Mouse (Mus musculus) hindbrain, embryonic 16.5 days (tissue): Measurements from ENCODE around the gene Gm49776. TPM values are rescaled to one million over a fixed set of nuclear protein-coding genes. Genes with fewer than 3 reads are reported as not detected.

Experiments used
- ATAC-seq: fragments of 200-750 bp; cut with Nextera tagmentation; 2 replicates; pipeline ENCODE4 v1.8.0; 2017; ENCODE audit warnings: moderate TSS enrichment, moderate library complexity
- H3K27ac ChIP-seq: fragments of 300-500 bp; sonication (generic); 2 replicates; pipeline ENCODE4 v1.5.1; 2014; ENCODE audit warnings: low read depth, mild to moderate bottlenecking, control low read depth, low read length, moderate library complexity
- H3K27me3 ChIP-seq: fragments of 300-500 bp; sonication (generic); replicated peaks from 2 replicates; pipeline ENCODE4 v1.6.1; 2014; ENCODE audit warnings: low read length; ENCODE audit not compliant: control insufficient read depth, insufficient read depth
- H3K36me3 ChIP-seq: fragments of 300-500 bp; sonication (generic); 2 replicates; pipeline ENCODE4 v1.6.1; 2014; ENCODE audit warnings: mild to moderate bottlenecking, low read length, moderate library complexity, mixed read lengths; ENCODE audit not compliant: control insufficient read depth, insufficient read depth
- H3K4me1 ChIP-seq: fragments of 300-500 bp; sonication (generic); 2 replicates; pipeline ENCODE4 v1.6.1; 2014; ENCODE audit warnings: low read depth, low read length; ENCODE audit not compliant: control insufficient read depth, insufficient read depth
- H3K4me2 ChIP-seq: fragments of 300-500 bp; sonication (generic); 2 replicates; pipeline ENCODE4 v1.6.1; 2014; ENCODE audit warnings: mild to moderate bottlenecking, low read length, control low read depth, moderate library complexity
- H3K4me3 ChIP-seq: fragments of 300-500 bp; sonication (generic); 2 replicates; pipeline ENCODE4 v1.5.1; 2014; ENCODE audit warnings: mild to moderate bottlenecking, low read length, control low read depth, moderate library complexity
- H3K9ac ChIP-seq: fragments of 300-500 bp; sonication (generic); 2 replicates; pipeline ENCODE4 v1.6.1; 2014; ENCODE audit warnings: low read depth, mild to moderate bottlenecking, control low read depth, low read length, moderate library complexity
- H3K9me3 ChIP-seq: fragments of 300-500 bp; sonication (generic); 2 replicates; pipeline ENCODE4 v1.6.1; 2014; ENCODE audit warnings: mild to moderate bottlenecking, low read length, moderate library complexity; ENCODE audit not compliant: control insufficient read depth
- WGBS: fragments of 180-500 bp; shearing (Covaris S2); extraction: QIAGEN DNeasy Blood & Tissue Kit; methylation state at CpG from one replicate; pipeline ENCODE4 v1.1.7; 2014; 5-methylcytosine and 5-hydroxymethylcytosine counted together
- polyA plus RNA-seq: library from polyadenylated mRNA; unstranded; fragments of >200 nt; fragmentation: Nextera tagmentation; extraction: Ambion mirVana; gene quantifications from 2 replicates; pipeline ENCODE4 v1.2.1, GENCODE M21; 2015

The Gm49776 gene
- polyA plus RNA-seq, 1 experiment from 2014 or later, result not detected

DNA sequence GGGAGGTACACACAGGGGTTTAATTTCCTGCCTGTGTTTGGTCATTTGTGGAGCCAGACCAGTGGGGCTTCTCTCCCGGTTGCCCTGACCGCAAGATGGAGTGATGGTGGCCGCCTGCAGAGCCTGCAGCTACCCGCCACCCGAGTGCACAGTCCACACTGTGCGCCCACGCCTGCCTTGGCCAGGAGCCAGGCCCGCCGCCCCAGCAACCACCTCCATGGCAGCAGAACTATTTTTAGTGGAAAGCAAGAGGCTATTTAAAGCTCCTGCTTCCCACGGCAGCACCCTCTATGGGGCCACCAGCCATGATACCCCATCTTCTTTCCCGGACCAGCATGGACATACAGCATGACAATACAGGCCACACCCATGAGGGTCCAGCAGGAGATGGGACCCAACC is 28.5 kb downstream of the Gm49776 start:
- WGBS, result 56% methylated on average over 11 of the region's 11 CpGs
- no peak overlapping the region for H3K9ac ChIP-seq
- H3K4me1 ChIP-seq, result peaks cover 30% of the 10 kb centered on the region
- H3K27me3 ChIP-seq, result no peaks in the 10 kb centered on the region
- peaks cover 30% of the 10 kb centered on the region for H3K36me3 ChIP-seq
- no peak for ATAC-seq
- peak overlapping the region; percentile 32; the same call in 1 of the 2 replicates for H3K27ac ChIP-seq
- H3K9me3 ChIP-seq, result no peaks in the 10 kb centered on the region
- no peak overlapping the region for H3K4me3 ChIP-seq
- H3K4me2 ChIP-seq, result no peak overlapping the region

DNA sequence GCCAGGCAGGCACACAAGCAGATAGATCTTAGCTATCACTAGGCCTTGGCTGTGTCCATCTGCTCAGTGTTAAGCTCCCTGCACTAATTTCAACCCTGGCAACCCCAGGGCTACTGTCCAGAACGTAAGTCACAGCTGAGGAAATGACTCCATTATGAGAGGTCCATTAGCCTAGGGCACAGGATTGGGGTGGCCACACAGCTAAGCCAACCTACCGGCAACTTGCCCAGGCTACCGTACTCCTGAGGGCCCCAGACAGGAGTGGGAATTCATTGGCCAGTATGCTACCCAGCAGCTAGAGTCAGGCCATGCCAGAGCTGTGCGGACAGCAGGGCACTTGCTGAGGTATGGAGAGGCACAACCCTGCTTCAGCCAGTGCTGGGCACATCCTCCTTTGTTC is 29.3 kb downstream of the Gm49776 start:
- Histone ChIP-seq H3K9me3 (no peaks in the 10 kb centered on the region), H3K27ac (no peak overlapping the region), H3K27me3 (no peaks in the 10 kb centered on the region), H3K4me1 (peaks cover 25% of the 10 kb centered on the region), H3K9ac (no peak overlapping the region; the same call in 1 of the 2 replicates), H3K4me2 (no peak overlapping the region), H3K36me3 (peaks cover 37% of the 10 kb centered on the region), H3K4me3 (no peak overlapping the region)
- 78% methylated on average over 4 of the region's 4 CpGs for WGBS
- no peak for ATAC-seq

DNA sequence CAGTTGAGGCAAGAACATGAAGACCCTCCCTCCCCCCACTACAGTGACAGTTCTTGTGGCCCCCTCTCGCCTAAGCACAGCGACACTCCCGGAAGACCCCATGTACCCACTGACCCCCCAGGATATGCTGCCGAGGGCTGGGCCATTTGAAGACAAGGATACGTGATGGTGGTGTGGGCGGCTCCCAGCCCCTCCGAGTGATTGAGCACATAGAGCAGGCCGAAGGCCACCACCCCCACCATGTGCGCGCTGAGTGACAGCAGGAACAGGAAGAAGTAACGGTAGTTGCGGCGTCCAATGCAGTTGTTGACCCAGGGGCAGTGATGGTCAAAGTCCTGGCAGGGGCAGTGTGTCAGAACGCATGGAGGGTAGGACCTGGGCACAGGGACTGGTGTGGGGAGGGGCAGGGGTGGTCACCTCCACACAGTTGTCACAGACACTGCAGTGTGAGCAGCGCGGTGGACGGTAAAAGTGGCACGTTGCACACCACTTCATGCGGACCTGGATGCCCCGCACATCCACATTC is 30.2 kb downstream of the Gm49776 start:
- WGBS, result 95% methylated on average over 20 of the region's 20 CpGs
- no peak overlapping the region for H3K27ac ChIP-seq
- ATAC-seq, result no peak
- peaks cover 42% of the 10 kb centered on the region for H3K36me3 ChIP-seq
- no peak overlapping the region for H3K9ac ChIP-seq
- peaks cover 16% of the 10 kb centered on the region for H3K4me1 ChIP-seq
- H3K9me3 ChIP-seq, result no peaks in the 10 kb centered on the region
- no peak overlapping the region for H3K4me3 ChIP-seq
- no peak overlapping the region for H3K4me2 ChIP-seq
- H3K27me3 ChIP-seq, result no peaks in the 10 kb centered on the region

GRCm38 (mm10) chr16:18227187-18227586 is 30.9 kb downstream of the Gm49776 start:
- no peak overlapping the region for H3K27ac ChIP-seq
- no peak overlapping the region for H3K9ac ChIP-seq
- no peaks in the 10 kb centered on the region for H3K9me3 ChIP-seq
- H3K36me3 ChIP-seq, result peaks cover 49% of the 10 kb centered on the region
- WGBS, result 95% methylated on average over 13 of the region's 13 CpGs
- peaks cover 15% of the 10 kb centered on the region for H3K4me1 ChIP-seq
- no peak for ATAC-seq
- H3K27me3 ChIP-seq, result no peaks in the 10 kb centered on the region
- H3K4me3 ChIP-seq, result no peak overlapping the region
- no peak overlapping the region for H3K4me2 ChIP-seq

DNA sequence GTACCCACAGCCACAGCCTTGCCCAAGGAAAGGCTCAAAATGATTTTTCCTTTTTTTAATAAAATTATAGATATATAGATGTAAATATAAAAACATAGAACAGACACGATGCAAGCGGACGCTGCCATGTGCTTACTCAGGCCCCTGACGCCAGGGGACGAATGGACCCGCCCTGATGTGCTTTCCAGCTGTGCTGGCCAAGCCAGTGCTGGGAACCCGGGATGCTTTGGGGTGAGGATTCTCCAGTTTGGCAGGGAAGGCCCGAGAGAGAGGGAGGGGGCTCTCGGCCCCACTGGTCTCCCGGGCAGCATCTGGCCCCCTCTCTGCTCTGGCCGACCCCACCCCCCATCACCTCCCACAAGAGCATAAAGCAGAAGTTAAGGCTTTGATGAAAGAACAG is 35.9 kb downstream of the Gm49776 start:
- Histone ChIP-seq H3K36me3 (peaks cover 40% of the 10 kb centered on the region), H3K4me2 (no peak overlapping the region), H3K4me3 (no peak overlapping the region), H3K9me3 (no peaks in the 10 kb centered on the region), H3K4me1 (peaks cover 7% of the 10 kb centered on the region), H3K27me3 (no peaks in the 10 kb centered on the region), H3K9ac (no peak overlapping the region), H3K27ac (no peak overlapping the region)
- WGBS, result 79% methylated on average over 11 of the region's 11 CpGs
- ATAC-seq, result no peak

GRCm38 (mm10) chr16:18221543-18221898 is 36.6 kb downstream of the Gm49776 start:
- 80% methylated on average over 11 of the region's 11 CpGs for WGBS

GRCm38 (mm10) chr16:18220856-18221542 is 37.1 kb downstream of the Gm49776 start:
- no peak overlapping the region for H3K9ac ChIP-seq
- ATAC-seq, result no peak
- H3K27me3 ChIP-seq, result no peaks in the 10 kb centered on the region
- peaks cover 7% of the 10 kb centered on the region for H3K4me1 ChIP-seq
- H3K36me3 ChIP-seq, result peaks cover 32% of the 10 kb centered on the region
- H3K4me3 ChIP-seq, result no peak overlapping the region
- H3K27ac ChIP-seq, result no peak overlapping the region
- H3K4me2 ChIP-seq, result no peak overlapping the region
- no peaks in the 10 kb centered on the region for H3K9me3 ChIP-seq
- 92% methylated on average over 6 of the region's 6 CpGs for WGBS

More at GRCm38 (mm10) chr16:18221543-18221898, 36.6 kb downstream of the Gm49776 start:
- Histone ChIP-seq H3K36me3 (peaks cover 37% of the 10 kb centered on the region), H3K27me3 (no peaks in the 10 kb centered on the region), H3K4me2 (no peak overlapping the region), H3K27ac (no peak overlapping the region), H3K9me3 (no peaks in the 10 kb centered on the region), H3K4me1 (peaks cover 7% of the 10 kb centered on the region), H3K9ac (no peak overlapping the region), H3K4me3 (no peak overlapping the region)
- no peak for ATAC-seq

GRCm38 (mm10) chr16:18220001-18220400 is 38.1 kb downstream of the Gm49776 start:
- ATAC-seq, result 0 out of 2 replicates have a peak, but pooled peaks have one; percentile 10
- 55% methylated on average over 8 of the region's 8 CpGs for WGBS
- Histone ChIP-seq H3K27me3 (no peaks in the 10 kb centered on the region), H3K4me2 (no peak overlapping the region), H3K9me3 (no peaks in the 10 kb centered on the region), H3K4me1 (peaks cover 11% of the 10 kb centered on the region), H3K27ac (no peak overlapping the region), H3K4me3 (no peak overlapping the region), H3K9ac (0 out of 2 replicates have a peak overlapping the region, but pooled peaks have one; percentile 15), H3K36me3 (peaks cover 24% of the 10 kb centered on the region)

DNA sequence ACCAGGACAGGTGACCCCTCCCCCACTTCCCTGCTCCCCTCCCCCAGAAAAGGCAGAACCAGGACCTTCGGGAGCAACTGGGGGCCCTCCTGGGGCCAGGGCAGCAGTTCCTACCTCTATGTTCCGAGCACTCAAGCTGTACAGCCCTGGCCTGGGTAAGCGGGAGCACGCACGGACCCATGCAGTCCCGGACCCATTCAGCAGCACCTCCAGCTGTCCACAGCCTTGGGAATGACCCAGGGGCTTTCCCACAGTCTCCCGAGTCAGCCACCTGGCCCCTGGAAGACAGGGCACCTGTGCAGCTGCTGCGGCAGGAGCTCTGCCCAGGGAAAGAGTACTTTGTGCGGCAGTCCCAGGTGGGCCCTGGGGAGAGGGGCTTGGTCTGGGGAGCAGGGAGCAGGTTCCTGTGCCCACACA is 39.5 kb downstream of the Gm49776 start:
- peaks cover 13% of the 10 kb centered on the region for H3K36me3 ChIP-seq
- H3K4me3 ChIP-seq, result no peak overlapping the region
- peaks cover 24% of the 10 kb centered on the region for H3K4me1 ChIP-seq
- H3K9me3 ChIP-seq, result no peaks in the 10 kb centered on the region
- H3K4me2 ChIP-seq, result no peak overlapping the region
- no peak for ATAC-seq
- H3K27me3 ChIP-seq, result no peaks in the 10 kb centered on the region
- H3K9ac ChIP-seq, result no peak overlapping the region
- no peak overlapping the region for H3K27ac ChIP-seq
- 75% methylated on average over 9 of the region's 9 CpGs for WGBS
